Mouse (Mus musculus): ENCODE data around the gene Olfr1312.
"Not testable (repeated sequence)": the region's sequence is repeated elsewhere in the genome, so short reads cannot be mapped to it uniquely, and the experiment has no call there.

Gene Olfr1312

DNA sequence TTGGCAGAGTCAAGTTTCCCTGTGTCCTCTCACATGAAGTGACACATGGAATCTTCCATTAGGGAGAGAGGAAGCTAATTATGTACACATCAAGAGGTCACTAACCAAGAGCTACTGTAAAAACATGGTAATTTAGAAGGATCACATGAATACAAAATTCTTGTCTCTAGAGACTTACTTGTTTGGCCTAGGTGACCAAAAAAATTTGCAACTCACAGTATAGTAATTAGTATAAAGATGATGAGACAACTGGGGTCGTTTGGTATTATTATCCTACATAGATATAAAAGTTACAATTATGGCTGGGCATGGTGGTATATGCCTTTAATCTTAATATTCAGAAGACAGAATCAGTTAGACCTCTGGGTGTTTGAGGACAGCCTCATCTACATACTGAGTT, at the start of gene Olfr1312:
Olfr1312 (minus strand) TSS at position 101 of the 400 bp plus-strand sequence.
- DNase-seq, result no peak

DNA sequence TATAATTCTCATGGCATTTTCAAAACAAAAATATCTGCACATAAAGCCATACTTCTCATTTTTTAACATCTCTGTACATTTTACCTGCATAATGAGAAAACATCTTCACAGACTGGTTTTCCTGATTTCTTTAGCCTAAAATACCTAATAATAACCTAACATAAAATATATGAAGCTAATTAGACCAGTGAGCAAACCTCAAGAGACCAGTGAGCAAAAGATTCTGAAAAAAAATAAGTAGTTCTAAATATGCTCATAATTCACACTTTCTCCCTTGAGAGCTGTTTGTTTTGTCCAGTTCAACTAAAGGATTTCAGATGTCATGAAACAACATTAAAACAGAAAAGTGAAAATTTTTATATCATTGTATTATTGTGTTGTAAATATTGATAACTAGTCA, 46.6 kb upstream of the Olfr1312 start, which contains the start of gene Olfr1314:
Olfr1314 (minus strand) TSS at position 101 of the 400 bp plus-strand sequence.
- no peak for DNase-seq

DNA sequence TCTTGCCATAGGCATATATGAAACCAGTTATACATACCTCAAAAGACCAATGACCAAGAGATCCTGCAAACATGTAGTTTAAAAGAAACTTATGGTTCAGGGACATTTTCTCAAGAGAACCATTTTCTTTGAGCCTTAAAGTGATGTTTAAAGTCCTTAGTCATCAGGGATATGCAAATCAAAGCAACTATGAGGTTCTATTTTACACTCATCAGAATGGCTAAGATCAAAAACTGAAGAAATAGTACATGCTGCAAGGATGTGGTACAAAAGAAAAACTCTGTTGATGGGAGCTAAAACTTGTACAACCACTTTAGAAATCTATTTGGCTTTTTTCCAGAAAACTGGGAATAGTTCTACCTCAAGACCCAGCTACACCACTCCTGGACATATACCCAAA, 27.7 kb upstream of the Olfr1312 start, which contains the start of gene Olfr1313:
Olfr1313 (minus strand) TSS at position 101 of the 400 bp plus-strand sequence.
- no peak for DNase-seq

DNA sequence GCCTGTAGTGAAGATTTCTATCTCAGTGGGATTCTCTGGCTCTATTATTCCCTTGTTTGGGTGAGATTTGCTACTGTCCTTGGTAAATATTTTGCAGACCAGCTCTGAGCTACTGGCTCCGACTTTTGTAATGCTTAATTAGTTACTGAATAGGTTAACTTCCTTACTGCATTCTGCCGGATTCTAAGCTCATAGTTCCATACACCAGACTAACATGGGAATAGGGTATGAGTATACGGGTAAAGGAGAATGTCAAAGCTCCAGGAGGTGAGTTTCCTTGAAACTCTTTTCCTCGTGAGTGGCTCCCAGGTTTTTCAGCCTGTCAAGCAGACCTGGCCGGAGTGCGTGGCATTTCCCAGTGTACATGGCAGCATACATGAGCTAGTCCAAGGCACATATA, 23.1 kb downstream of the Olfr1312 start:
- not testable (repeated sequence) for DNase-seq

DNA sequence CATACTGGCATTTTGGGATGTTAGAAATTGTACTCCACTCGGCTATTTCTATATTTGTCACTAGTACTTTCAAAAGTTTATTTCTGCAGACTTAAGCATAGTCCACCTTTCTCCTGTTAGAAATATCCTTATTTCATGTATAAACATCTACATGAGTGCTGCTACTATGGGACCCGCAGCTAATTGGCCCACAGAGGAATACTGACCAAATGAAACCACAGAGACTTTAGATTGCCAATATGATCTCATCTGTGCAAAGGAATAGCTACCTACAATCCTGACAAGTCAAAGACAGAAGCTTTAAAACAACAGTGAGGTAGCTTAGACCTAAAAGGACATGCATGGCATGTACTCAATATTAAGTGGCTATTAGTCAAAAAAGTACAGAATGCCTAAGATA, 25.7 kb downstream of the Olfr1312 start, which contains the start of gene Olfr1311:
Olfr1311 (minus strand) TSS at position 101 of the 400 bp plus-strand sequence.
- no peak for DNase-seq

DNA sequence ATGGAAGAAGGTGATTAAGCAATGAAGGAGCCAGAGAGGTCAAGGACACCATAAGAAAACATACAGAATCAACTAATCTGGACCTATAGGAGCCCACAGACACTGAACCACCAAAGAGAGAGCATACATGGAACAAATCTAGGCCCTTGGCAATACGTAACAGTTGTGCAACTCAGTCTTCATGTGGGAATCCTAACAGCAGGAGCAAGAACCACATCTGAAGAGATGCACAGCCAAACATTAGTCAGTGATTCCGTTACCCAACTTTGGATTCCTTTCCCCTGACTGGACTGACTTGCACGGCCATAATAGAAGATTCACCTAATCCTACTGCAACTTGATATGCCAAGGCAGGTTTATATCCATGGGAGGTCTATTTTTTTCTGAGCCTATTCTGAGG, 35.1 kb downstream of the Olfr1312 start:
- no peak for DNase-seq

DNA sequence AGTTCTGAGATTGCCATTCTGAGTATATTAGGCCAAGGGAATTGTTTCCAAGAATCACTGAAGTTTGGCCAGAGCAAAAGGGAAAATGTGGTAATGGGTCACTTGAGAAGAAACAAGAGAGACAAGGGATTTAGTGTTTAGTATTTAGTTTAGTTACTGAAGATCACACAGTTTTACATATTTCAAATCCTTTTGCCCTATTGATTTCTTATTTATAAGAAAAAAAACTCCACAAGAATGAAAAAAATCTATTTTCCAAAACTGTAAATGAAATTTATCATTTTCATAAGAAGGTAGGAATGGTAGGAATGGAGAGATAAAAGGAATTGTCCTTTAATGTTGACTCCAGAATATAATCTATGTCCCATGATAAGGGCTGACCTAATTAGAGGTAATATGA, 37.4 kb downstream of the Olfr1312 start, which contains the start of gene Olfr1310:
Olfr1310 (minus strand) TSS at position 101 of the 400 bp plus-strand sequence.
- no peak for DNase-seq

DNA sequence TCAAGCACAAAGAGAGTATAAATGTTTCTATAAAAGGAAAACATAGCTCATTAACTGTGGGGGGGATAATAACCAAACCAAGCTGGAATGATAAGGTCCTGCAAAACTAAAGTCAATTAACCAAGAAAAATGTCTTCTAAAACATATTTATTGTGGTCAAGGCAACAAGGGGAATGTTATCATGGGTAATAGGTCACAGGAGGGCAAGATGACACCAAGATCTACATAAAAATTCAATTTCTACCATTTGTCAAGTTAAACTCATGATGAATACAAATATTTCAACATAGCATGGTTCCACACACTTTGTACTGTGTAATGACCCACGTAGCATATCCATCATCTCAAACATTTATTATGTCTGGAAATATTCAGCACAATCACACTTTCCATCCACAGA, 59.9 kb downstream of the Olfr1312 start, which contains the start of gene Olfr1309:
Olfr1309 (minus strand) TSS at position 101 of the 400 bp plus-strand sequence.
- DNase-seq, result no peak
